Mouse (Mus musculus) neutrophil, adult 83 days (primary cell): Measurements from ENCODE around the gene Gm5483. TPM values are rescaled to one million over a fixed set of nuclear protein-coding genes. Genes with fewer than 3 reads are reported as not detected.

Experiments
- total RNA-seq, 2 experiments: library from RNA; stranded (reverse); gene quantifications; one replicate each; pipeline ENCODE4 v1.2.4; 2023

Gm5483 gene
- 10 to 100 TPM; 18.7 to 20.8 TPM for total RNA-seq

DNA sequence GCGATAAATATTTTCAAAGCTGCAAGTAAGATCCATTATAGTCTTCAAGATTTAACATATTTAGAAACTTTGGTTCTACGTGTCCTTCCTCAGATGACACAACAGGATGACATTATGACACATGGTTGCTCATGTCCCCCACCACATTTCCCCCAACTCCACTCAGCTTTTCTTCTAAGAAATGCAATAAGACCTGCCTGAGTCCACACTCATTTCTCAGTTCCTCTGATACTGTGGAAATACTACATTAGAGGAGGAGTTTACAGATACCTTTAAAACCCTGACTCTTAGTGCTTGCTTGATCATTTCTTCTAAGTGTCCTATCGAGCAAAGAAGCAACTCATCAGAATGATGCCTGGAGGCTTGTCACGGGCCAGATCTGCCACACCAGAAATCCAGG, at the start of gene Gm5483:
Gm5483 (plus strand) TSS at position 301 of the 400 bp plus-strand sequence.

DNA sequence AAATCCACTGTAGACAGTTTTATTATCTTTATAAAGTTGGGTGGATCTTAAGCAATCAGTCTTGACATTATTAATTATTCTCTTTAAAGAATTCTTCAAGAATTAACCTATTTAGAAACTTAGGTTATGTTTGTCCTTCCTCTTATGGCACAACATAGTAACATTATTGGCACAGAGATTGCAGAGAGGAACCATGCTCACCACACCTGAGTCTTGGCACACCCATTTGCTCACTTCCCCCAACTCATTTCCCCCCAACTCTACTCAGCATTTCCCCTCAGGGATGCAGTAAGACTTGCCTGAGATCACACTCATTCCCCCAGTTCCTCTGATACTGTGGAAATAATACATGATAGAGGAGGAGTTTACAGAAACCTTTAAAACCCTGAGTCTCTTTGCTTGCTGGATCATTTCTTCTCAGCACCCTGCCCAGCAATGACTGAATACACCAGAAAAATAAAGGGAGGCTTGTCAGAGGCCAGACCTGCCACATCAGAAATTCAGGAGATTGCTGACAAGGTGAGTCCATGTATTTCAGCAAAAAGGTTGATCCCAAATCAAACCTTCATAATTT, 27.5 kb upstream of the Gm5483 start, which contains the start of gene Stfa2l1:
Stfa2l1 (plus strand) TSS at position 410 of the 574 bp plus-strand sequence.

DNA sequence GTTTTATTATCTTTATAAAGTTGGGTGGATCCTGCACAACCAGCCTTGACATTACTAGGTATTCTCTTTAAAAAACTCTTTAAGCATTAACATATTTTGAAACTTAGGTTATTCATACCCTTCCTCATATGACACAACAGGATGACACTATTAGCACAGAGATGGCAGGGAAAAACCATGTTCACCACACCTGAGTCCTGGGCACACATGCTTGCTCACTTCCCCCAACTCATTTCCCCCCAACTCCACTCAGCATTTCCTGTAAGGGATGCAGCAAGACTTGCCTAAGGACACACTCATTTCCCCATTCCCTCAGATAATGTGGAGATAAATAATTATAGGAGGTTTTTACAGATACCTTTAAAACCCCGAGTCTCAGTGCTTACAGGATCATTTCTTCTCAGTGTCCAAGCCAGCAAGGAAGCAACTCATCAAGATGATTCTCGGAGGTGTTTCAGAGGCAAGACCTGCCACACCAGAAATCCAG, 26.0 kb downstream of the Gm5483 start, which contains the start of gene Gm5416:
Gm5416 (plus strand) TSS at position 437 of the 487 bp plus-strand sequence.

DNA sequence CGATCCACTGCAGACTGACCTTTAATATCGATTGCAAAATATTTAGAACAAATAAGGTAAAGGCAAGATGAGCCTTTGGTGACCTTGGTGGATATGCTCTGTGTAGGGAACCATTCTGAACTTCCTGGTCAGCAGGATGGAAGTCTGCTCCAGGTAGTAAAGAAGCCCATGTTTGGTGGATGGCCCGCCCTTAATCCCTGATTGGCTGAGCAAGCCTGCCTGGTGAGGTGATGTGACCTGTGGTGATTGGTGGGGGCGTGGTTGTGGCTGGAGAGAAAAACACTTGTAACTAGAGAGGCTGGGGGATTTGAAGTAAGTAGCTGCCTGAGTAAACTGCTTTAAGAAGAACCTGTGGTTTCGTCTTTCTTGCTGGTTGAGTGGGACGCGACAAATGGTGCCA, 37.2 kb downstream of the Gm5483 start, which contains the start of gene 2010005H15Rik:
2010005H15Rik (plus strand) TSS at position 301 of the 400 bp plus-strand sequence.

Other genes starting within 250 kb of the Gm5483 start
- 10 to 100 TPM; 21.9 to 23.9 TPM for gene Parp9, start 245.7 kb upstream of the Gm5483 start, total RNA-seq
- 10 to 100 TPM; 19.4 to 21.5 TPM for gene Dtx3l, start 245.1 kb upstream of the Gm5483 start, total RNA-seq
- 10 to 100 TPM; 34.2 to 34.9 TPM for gene Kpna1, start 205.5 kb upstream of the Gm5483 start, total RNA-seq
- gene Wdr5b, start 143.0 kb upstream of the Gm5483 start, total RNA-seq = 1 to 10 TPM; 5.2 to 5.6 TPM
- 10 to 100 TPM; 19.6 to 23.4 TPM for gene Fam162a, start 112.6 kb upstream of the Gm5483 start, total RNA-seq
- gene Ccdc58, start 112.5 kb upstream of the Gm5483 start, total RNA-seq = 10 to 100 TPM; 11.9 to 12.3 TPM
- not detected for gene Csta1, start 53.0 kb upstream of the Gm5483 start, total RNA-seq
- gene Stfa2l1, start 27.4 kb upstream of the Gm5483 start, total RNA-seq = 10 to 100 TPM; 40.7 to 52.0 TPM
- 1 to 10 TPM in 1 of 2 experiments, not detected in 1; 2.2 TPM for gene Gm5416, start 26.2 kb downstream of the Gm5483 start, total RNA-seq
- gene 2010005H15Rik, start 37.3 kb downstream of the Gm5483 start, total RNA-seq = not detected
- 1 to 10 TPM; 3.7 to 5.5 TPM for gene Stfa1, start 92.7 kb downstream of the Gm5483 start, total RNA-seq
- not detected for gene BC117090, start 150.1 kb downstream of the Gm5483 start, total RNA-seq
- 1 to 10 TPM; 1.4 TPM for gene BC100530, start 183.5 kb downstream of the Gm5483 start, total RNA-seq
- gene Stfa2, start 224.2 kb downstream of the Gm5483 start, total RNA-seq = not detected